Mouse (Mus musculus): ENCODE data around the gene Ovol1. TPM values are rescaled to one million over a fixed set of nuclear protein-coding genes. Genes with fewer than 3 reads are reported as not detected.

Ovol1 gene
- polyA plus RNA-seq (2015; fragmentation: Nextera tagmentation; extraction: Ambion mirVana): 0.10 and 0.13 TPM in 2 replicates

DNA sequence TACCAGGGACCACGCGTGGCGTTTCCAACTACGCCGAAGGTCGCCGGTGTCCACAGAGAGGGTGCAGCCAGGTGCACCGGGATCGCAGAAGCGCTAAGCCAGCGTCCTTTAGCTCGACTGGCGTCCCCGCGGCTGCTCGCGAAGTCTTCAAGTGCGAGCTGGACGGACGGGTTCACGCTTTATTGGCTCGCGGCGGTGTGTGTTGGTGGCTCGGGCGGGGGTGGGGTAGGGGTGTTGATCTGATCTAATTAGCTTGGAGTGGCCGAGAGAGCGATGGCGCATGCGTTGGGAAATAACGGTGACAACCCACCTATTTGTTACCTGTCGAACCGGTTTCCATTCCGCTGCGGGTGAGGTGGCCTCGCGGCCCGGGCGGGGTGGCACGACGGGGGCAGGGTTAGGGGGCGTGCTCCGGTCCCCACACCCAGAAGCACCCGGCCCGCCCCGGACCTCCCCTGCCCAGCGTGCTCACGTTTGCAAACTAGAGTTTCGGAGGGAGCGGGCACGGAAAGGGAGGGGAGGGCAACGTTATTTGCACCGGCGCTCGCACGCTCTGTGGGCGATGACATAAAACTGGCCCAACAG, at the start of gene Ovol1:
TSS of gene Ovol1 (minus strand) at position 190 of the 585 bp plus-strand sequence.
- WGBS: under 1% methylated on average over 57 of the region's 57 CpGs
- Histone ChIP-seq H3K4me1 (peaks cover 17% of the 10 kb centered on the region), H3K36me3 (replicated peaks) (no peaks in the 10 kb centered on the region), H3K4me2 (peak within 1 kb of the TSS; percentile 74), H3K27me3 (replicated peaks) (peaks cover 85% of the 10 kb centered on the region), H3K27ac (no peak within 1 kb of the TSS), H3K9me3 (no peaks in the 10 kb centered on the region), H3K4me3 (peak within 1 kb of the TSS; percentile 36), H3K9ac (peak within 1 kb of the TSS; percentile 25; the same call in 1 of the 2 replicates)
- ATAC-seq (replicated peaks): no peak

DNA sequence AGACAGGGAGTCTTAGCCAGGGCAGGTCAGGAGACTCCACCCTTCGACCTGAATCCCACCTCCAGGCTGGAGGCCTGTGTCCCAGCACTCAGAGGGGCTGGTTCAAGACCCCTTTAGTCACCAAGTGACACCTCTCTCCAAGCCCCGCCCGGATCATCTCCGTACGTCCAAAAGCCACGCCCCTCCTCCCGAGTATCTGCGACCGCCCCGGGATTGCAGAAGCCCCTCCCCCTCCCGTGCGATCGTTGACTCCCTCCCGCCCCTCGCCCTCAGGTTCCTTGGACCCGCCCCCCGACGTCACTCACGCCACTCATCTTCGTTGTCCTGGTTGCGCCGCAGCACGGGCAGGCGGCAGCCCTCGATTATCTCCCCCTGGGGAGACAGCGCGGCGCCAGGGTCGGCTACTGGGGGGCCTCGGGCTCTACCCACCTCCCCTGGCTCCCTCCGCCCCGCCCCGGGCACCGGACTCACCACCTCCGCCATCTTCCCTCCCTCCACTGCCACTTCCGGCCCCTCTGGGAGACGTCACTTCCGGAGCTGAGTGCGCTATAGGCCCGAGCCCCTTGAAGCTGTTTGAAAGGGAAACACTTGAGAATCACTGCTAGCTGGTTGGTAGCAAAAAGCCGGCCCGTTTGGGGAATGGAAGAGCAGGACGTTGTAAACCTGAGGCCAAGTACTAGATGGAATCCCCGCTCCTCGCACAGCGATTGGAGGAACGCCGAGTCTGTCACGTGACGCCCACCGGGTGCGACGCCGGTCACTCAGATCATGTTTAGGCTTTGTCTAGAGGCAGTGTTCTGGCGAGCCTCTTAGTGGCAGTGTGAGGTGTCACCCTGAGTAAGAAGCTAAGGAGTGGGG, 49.3 kb upstream of the Ovol1 start, which contains the start of gene Kat5:
TSS of gene Kat5 (minus strand) at position 691 of the 858 bp plus-strand sequence.
- H3K4me2 ChIP-seq: peak within 1 kb of the TSS; percentile 59
- H3K9ac ChIP-seq: peak within 1 kb of the TSS; percentile 92
- H3K4me1 ChIP-seq: peaks cover 22% of the 10 kb centered on the region
- peak within 1 kb of the TSS; percentile 78 for H3K4me3 ChIP-seq
- under 1% methylated on average over 55 of the region's 55 CpGs for WGBS
- H3K9me3 ChIP-seq: no peaks in the 10 kb centered on the region
- H3K27me3 ChIP-seq (replicated peaks): no peaks in the 10 kb centered on the region; the same call in 1 of the 2 replicates
- peak within 1 kb of the TSS; percentile 100 for H3K27ac ChIP-seq
- H3K36me3 ChIP-seq (replicated peaks): peaks cover 29% of the 10 kb centered on the region
- ATAC-seq (replicated peaks): peak; percentile 93

DNA sequence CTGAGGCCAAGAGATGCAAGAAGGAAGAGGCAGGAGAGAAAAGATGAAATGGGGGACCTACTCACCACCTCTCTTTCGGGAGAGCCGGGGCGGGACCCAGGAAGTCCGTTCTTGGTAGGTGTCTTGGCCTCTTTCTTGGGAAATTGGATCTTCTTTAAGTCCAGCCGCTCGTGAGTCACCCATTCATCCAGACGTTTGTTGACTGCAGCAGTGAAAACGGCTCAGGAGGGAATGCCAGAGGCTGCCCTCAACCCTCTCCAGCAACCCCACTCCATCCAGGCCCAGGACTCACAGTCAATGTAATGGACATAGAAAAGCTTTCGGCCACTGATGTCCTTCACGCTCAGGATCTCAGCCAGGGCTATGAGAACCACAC, 48.7 kb upstream of the Ovol1 start:
- H3K36me3 ChIP-seq (replicated peaks): peaks cover 35% of the 10 kb centered on the region
- no peaks in the 10 kb centered on the region; the same call in 1 of the 2 replicates for H3K27me3 ChIP-seq (replicated peaks)
- peak overlapping the region; percentile 100 for H3K27ac ChIP-seq
- H3K4me3 ChIP-seq: peak overlapping the region; percentile 78
- H3K9ac ChIP-seq: peak overlapping the region; percentile 92
- no peaks in the 10 kb centered on the region for H3K9me3 ChIP-seq
- WGBS: 62% methylated on average over 10 of the region's 10 CpGs
- H3K4me2 ChIP-seq: peak overlapping the region; percentile 59
- no peak for ATAC-seq (replicated peaks)
- peaks cover 22% of the 10 kb centered on the region for H3K4me1 ChIP-seq

DNA sequence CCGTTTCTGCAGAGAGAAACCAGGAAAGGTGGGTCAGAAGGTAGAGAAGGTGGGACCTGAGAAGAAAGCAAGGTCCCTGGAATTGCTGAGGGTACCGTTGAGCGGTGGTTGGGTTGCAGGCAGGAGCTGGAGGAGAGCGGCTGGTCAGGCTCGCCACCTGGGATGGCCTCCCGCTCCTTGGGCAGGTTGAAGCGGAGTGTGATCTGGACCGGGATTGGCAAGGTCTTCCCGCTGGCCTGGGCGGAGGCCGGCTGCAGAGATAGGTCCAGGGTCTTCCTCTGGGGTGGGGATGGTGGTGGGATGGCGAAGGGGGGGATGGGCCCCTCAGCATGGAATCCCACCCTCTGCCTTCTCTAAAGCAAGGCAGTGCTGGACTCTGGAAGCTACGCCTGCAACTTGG, 48.3 kb upstream of the Ovol1 start:
- Histone ChIP-seq H3K4me2 (peak overlapping the region; percentile 59), H3K27me3 (replicated peaks) (no peaks in the 10 kb centered on the region; the same call in 1 of the 2 replicates), H3K4me1 (peaks cover 25% of the 10 kb centered on the region), H3K36me3 (replicated peaks) (peaks cover 40% of the 10 kb centered on the region), H3K27ac (peak overlapping the region; percentile 100), H3K4me3 (peak overlapping the region; percentile 78), H3K9ac (peak overlapping the region; percentile 92; the same call in 1 of the 2 replicates), H3K9me3 (no peaks in the 10 kb centered on the region)
- WGBS: 98% methylated on average over 13 of the region's 13 CpGs
- no peak for ATAC-seq (replicated peaks)

DNA sequence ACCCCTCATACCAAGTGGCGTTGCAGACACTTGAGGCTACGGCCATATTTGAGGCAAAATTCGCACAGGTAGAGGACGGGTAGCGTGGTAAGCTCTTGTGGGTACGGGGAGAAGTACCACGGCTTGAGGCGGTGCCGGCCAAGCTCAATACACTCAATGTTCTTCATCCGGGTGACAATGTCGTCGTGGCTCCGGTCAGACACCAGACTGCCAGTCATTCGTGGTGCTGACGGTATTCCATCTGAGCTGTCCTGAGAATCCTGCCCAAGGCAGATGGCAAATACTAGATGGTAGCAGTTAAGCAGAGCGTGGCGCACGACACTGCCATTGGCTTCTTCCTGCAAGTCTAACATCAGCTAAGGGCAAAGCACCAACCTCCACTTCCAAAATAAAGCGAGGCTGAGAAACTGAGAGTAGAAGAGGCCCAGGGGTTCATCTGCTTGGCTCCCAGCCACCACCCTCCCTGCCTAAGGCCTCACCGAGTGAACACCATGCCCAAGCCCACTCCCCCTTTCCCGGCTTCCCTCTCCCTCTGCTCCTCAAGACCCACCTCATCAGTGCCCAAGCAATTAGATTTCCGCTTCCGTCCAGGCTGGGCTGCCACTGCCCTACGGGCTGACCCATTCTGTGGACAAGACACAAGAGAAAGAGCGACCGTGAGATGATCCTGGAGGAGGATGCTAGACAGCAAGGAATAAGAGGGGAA, 47.4 kb upstream of the Ovol1 start:
- WGBS: 96% methylated on average over 26 of the region's 26 CpGs
- H3K4me1 ChIP-seq: peaks cover 34% of the 10 kb centered on the region
- peak overlapping the region; percentile 3; the same call in 1 of the 2 replicates for H3K4me2 ChIP-seq
- no peak for ATAC-seq (replicated peaks)
- no peak overlapping the region for H3K27ac ChIP-seq
- H3K9me3 ChIP-seq: no peaks in the 10 kb centered on the region
- no peak overlapping the region for H3K9ac ChIP-seq
- 0 out of 2 replicates have a peak overlapping the region, but pooled peaks have one; percentile 78 for H3K4me3 ChIP-seq
- no peaks in the 10 kb centered on the region for H3K27me3 ChIP-seq (replicated peaks)
- peaks cover 43% of the 10 kb centered on the region for H3K36me3 ChIP-seq (replicated peaks)

DNA sequence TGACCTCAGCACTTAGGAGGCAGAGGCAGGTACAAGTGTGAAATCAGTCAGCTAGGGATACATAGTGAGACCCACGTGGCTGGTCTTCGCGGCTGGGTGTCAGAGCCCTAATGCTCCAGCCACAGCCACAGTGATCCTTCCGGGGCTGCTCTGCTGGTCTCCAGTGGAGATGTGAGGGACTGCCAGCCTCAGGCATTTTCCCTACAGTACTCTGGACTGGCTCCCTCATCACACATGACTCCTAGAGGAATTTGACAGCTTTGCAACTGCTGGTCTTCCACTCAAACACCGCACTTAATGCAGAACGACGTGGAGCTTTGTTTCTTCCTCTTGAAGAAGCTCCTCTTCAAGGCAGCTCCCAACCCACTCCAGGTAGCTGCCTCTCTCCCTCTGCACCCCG, 45.8 kb upstream of the Ovol1 start:
- H3K4me2 ChIP-seq: no peak overlapping the region
- H3K36me3 ChIP-seq (replicated peaks): peaks cover 43% of the 10 kb centered on the region
- no peak overlapping the region for H3K4me3 ChIP-seq
- no peak overlapping the region for H3K27ac ChIP-seq
- WGBS: 84% methylated on average over 8 of the region's 8 CpGs
- no peaks in the 10 kb centered on the region for H3K27me3 ChIP-seq (replicated peaks)
- no peaks in the 10 kb centered on the region for H3K9me3 ChIP-seq
- peaks cover 43% of the 10 kb centered on the region for H3K4me1 ChIP-seq
- no peak overlapping the region for H3K9ac ChIP-seq
- ATAC-seq (replicated peaks): no peak

DNA sequence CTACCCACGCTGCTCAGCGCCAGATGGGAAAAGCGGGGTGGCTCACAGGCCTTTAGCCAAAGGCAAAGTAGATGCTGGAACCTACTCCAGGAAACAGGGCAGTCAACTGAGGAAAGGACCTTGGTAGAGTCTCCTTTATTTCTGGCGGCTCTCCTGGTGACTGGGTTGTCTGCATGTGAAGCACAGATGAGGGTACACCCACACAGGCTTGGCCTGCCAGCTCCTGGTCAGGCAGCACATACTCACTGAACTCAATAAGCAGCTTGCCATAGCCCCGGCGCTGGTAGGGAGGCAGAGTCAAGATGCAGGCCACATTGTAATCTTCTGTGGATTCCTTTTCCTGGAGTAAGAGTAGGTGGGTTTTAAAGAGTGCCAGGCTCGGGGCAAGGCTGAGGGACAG, 44.7 kb upstream of the Ovol1 start:
- no peak for ATAC-seq (replicated peaks)
- H3K4me1 ChIP-seq: peaks cover 35% of the 10 kb centered on the region
- peaks cover 43% of the 10 kb centered on the region for H3K36me3 ChIP-seq (replicated peaks)
- H3K4me2 ChIP-seq: no peak overlapping the region
- H3K9ac ChIP-seq: no peak overlapping the region
- 89% methylated on average over 7 of the region's 7 CpGs for WGBS
- no peak overlapping the region for H3K27ac ChIP-seq
- H3K9me3 ChIP-seq: no peaks in the 10 kb centered on the region
- no peaks in the 10 kb centered on the region for H3K27me3 ChIP-seq (replicated peaks)
- no peak overlapping the region for H3K4me3 ChIP-seq

DNA sequence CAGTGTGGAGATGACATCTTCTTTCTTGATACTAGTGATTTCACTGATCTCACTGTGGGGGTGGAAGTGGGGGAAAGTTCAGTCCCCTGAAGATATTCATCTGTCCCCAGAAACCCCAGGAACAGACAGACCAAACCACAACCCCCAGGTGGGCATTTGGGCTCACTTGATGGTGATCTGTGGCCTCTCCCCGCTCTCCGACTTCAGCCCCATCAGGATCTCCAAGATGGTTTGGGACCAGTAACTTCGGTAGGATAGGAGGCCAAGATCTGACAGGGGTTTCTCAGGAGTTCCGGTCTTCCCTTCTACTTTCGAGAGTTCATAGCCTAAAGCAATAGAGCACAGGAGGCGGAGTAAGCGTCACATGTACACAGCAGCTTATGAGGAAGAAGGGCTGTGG, 43.2 kb upstream of the Ovol1 start:
- 89% methylated on average over 7 of the region's 7 CpGs for WGBS
- peaks cover 29% of the 10 kb centered on the region for H3K4me1 ChIP-seq
- H3K27ac ChIP-seq: no peak overlapping the region
- no peaks in the 10 kb centered on the region for H3K9me3 ChIP-seq
- no peak for ATAC-seq (replicated peaks)
- no peak overlapping the region for H3K9ac ChIP-seq
- H3K36me3 ChIP-seq (replicated peaks): peaks cover 43% of the 10 kb centered on the region
- H3K4me3 ChIP-seq: no peak overlapping the region
- H3K4me2 ChIP-seq: no peak overlapping the region
- H3K27me3 ChIP-seq (replicated peaks): no peaks in the 10 kb centered on the region

DNA sequence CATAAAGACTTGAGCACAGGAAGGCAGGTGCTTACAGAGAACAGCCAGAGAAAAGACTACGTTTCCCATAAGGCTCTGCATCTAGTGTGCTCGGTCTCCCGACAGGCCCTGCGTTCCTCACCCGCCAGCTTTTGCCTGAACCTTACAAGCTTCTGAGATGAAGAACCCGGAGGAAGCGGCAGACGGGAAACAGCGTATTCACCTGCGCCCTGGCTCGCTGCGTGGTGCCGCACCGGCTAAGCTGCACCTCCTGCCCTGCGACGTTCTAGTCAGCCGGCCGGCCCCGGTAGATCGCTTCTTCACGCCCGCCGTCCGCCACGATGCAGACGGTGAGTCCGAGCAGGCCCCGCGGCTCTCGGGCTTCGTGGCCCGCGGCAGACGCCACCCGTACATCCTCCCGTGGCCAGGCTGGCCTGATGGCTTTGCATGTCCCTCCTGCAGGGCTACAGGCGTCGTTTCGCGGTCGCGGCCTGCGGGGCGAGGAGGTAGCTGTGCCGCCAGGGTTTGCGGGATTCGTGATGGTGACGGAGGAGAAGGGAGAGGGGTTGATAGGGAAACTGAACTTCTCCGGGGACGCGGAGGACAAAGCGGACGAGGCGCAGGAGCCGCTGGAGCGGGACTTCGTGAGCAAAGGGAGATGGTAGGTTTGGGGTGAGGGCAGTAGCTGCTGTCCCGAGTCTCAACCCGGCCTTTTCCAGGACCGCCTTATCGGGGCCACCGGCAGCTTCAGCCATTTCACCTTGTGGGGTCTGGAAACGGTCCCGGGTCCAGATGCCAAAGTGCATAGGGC, 41.5 kb upstream of the Ovol1 start, which contains the start of gene Rnaseh2c:
TSS of gene Rnaseh2c (plus strand) at position 122 of the 790 bp plus-strand sequence.
- Histone ChIP-seq H3K9me3 (no peaks in the 10 kb centered on the region), H3K36me3 (replicated peaks) (peaks cover 34% of the 10 kb centered on the region), H3K27me3 (replicated peaks) (no peaks in the 10 kb centered on the region), H3K4me1 (peaks cover 21% of the 10 kb centered on the region), H3K4me2 (peak within 1 kb of the TSS; percentile 70), H3K9ac (peak within 1 kb of the TSS; percentile 81), H3K27ac (peak within 1 kb of the TSS; percentile 82), H3K4me3 (peak within 1 kb of the TSS; percentile 60)
- WGBS: under 1% methylated on average over 64 of the region's 64 CpGs
- ATAC-seq (replicated peaks): peak; percentile 92

DNA sequence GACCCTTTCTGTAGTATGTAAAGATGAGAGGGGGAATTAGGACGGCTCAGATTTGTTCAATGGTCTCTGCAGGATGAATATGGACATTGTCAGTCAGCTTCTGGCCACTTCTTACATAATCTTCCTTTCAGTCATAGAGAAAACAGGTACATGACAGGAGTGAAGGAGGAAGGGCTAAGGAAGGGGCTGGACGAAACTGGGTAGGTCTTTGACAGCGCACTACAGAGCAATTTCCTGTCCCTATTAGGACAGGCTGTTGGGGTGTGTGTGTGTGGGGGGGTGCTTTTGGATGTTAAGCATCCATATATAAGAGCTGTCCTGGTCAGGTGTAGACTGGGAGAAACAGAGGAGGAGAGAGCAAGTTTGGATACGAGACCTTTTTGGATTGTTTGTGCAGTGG, 38.8 kb upstream of the Ovol1 start:
- WGBS: 77% methylated on average over 4 of the region's 4 CpGs
- no peaks in the 10 kb centered on the region for H3K27me3 ChIP-seq (replicated peaks)
- H3K4me1 ChIP-seq: peaks cover 21% of the 10 kb centered on the region
- H3K9me3 ChIP-seq: no peaks in the 10 kb centered on the region
- H3K36me3 ChIP-seq (replicated peaks): peaks cover 9% of the 10 kb centered on the region
- H3K4me2 ChIP-seq: no peak overlapping the region
- no peak for ATAC-seq (replicated peaks)
- H3K27ac ChIP-seq: no peak overlapping the region
- H3K4me3 ChIP-seq: no peak overlapping the region
- H3K9ac ChIP-seq: no peak overlapping the region

DNA sequence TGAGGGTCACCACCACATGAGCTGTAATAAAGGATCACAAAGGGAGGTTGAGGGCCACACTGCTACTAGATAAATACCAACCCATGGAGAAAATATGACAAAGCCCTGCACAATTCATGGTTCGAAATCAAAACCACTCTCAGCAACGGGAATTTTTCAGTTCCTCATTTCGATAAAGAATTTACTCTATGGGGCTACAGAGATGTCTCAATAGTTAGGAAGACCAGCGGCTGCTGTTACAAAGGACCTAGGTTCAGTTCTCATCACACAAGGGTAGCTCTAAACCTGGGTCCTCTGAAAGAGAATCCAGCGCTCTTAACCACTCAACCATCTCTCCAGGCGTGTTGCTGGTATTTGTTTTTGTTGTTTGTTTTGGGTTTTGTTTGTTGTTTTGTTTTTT, 31.4 kb upstream of the Ovol1 start:
- Histone ChIP-seq H3K4me2 (no peak overlapping the region), H3K27me3 (replicated peaks) (no peaks in the 10 kb centered on the region), H3K9me3 (no peaks in the 10 kb centered on the region), H3K9ac (no peak overlapping the region), H3K36me3 (replicated peaks) (no peaks in the 10 kb centered on the region), H3K4me3 (no peak overlapping the region), H3K4me1 (no peaks in the 10 kb centered on the region), H3K27ac (no peak overlapping the region)
- ATAC-seq (replicated peaks): no peak
- WGBS: 87% methylated on average over 6 of the region's 6 CpGs
